27 mouse cellular contexts compared by ENCODE assay signal in genomic region chr8:13427351-13427750, GRCm38 (mm10). TPM values are rescaled to one million over a fixed set of nuclear protein-coding genes. Genes with fewer than 3 reads are reported as not detected.
DNase-seq lines count a peak whose midpoint lies in the region; ATAC-seq and TF ChIP-seq lines count a peak whose summit lies in the region.
"Had no signal": no experiment of that assay in that cellular context is flagged by ENCODE, and none has a peak within 500 bp of the region (broad histone marks: within the 10 kb centered on the region; RNA-seq: fewer than 3 reads in every experiment).

No protein-coding gene starts in this region.

- peak; percentile 61; the same call in 1 of the 2 replicates for TF ChIP-seq POLR2A in heart, adult 2 months (IDR thresholded peaks at IDR 0.05; ENCODE audit: insufficient read depth, low read depth, low read length)

- intact Hi-C loops in heart, adult 2 months (cut with DNase I): loop anchor here (5.0 kb wide), 1 partner anchor 65 kb away; the partner anchor contains the start of gene Gas6
- intact Hi-C loops in heart, postnatal 25 days (cut with DNase I): no loop called here

- no peak for TF ChIP-seq EP300 in heart, adult 2 months (IDR thresholded peaks at IDR 0.05; ENCODE audit: insufficient read depth, low read depth, low read length)

- H3K9me3 ChIP-seq in kidney, embryonic 16.5 days (ENCODE audit: low read length): no peaks in the 10 kb centered on the region
- H3K9me3 ChIP-seq: midbrain, embryonic 13.5 days; neural tube, embryonic 12.5 days had no signal

- DNase-seq in heart, adult 2 months: peak in 1 of 2 experiments; percentile 39
- DNase-seq in heart, postnatal 25 days (ENCODE audit: low spot score): no peak
- DNase-seq in kidney, adult 8-10 months: peak; percentile 12 to 16
- peak; percentile 24 for DNase-seq in thymus, postnatal 14 days
- DNase-seq in thymus, postnatal 4 days: no peak
- peak; percentile 30 to 39 for DNase-seq in lung, postnatal 4 days
- no peak for DNase-seq in left cerebral cortex, adult 11 months (ENCODE audit: low spot score)
- DNase-seq: adrenal gland, postnatal 25 days; cerebellum, adult 11-12 months; cerebellum, postnatal 14 days; embryo, embryonic 11 days; right cerebral cortex, postnatal 4 days had no signal

- H3K36me3 ChIP-seq in heart, adult 2 months (ENCODE audit: control insufficient read depth, insufficient read depth, low read length): no peaks in the 10 kb centered on the region
- no peaks in the 10 kb centered on the region for H3K36me3 ChIP-seq in kidney, embryonic 16.5 days (ENCODE audit: insufficient read depth, low read length)
- H3K36me3 ChIP-seq: midbrain, embryonic 13.5 days; neural tube, embryonic 12.5 days had no signal

- H3K79me2 ChIP-seq in heart, adult 2 months (replicated peaks; ENCODE audit: control insufficient read depth, insufficient read depth, low read length): no peaks in the 10 kb centered on the region

- H3K4me2 ChIP-seq in kidney, embryonic 16.5 days (replicated peaks; ENCODE audit: low read depth, low read length): no peak overlapping the region
- H3K4me2 ChIP-seq: midbrain, embryonic 13.5 days; neural tube, embryonic 12.5 days had no signal

- H3K9ac ChIP-seq in heart, adult 2 months (ENCODE audit: low read depth, low read length): peak overlapping the region; percentile 25; the same call in 1 of the 2 replicates
- no peak overlapping the region for H3K9ac ChIP-seq in kidney, embryonic 16.5 days (replicated peaks; ENCODE audit: low read length)
- H3K9ac ChIP-seq: liver, embryonic 14.5 days; midbrain, embryonic 13.5 days; neural tube, embryonic 12.5 days had no signal

- no peaks in the 10 kb centered on the region for H3K27me3 ChIP-seq in heart, adult 2 months (ENCODE audit: control insufficient read depth, insufficient read depth, low read length)
- no peaks in the 10 kb centered on the region for H3K27me3 ChIP-seq in kidney, embryonic 16.5 days (ENCODE audit: insufficient read depth, low read length)
- H3K27me3 ChIP-seq: midbrain, embryonic 13.5 days; neural tube, embryonic 12.5 days had no signal

- peak overlapping the region; percentile 96 for H3K27ac ChIP-seq in heart, adult 2 months
- H3K27ac ChIP-seq in kidney, embryonic 16.5 days (ENCODE audit: low read length): no peak overlapping the region
- H3K27ac ChIP-seq: liver, embryonic 14.5 days; midbrain, embryonic 13.5 days; neural tube, embryonic 12.5 days had no signal

- ATAC-seq in kidney, embryonic 16.5 days (ENCODE audit: low FRiP score, low TSS enrichment): no peak
- ATAC-seq: forebrain, embryonic 16.5 days; hindbrain, embryonic 16.5 days; midbrain, embryonic 13.5 days had no signal

- 41% methylated on average over 6 of the region's 6 CpGs for WGBS in heart, adult 2 months
- WGBS in kidney, embryonic 16.5 days: 68% methylated on average over 6 of the region's 6 CpGs

- H3K4me3 ChIP-seq in heart, adult 2 months: peak overlapping the region; percentile 30
- no peak overlapping the region for H3K4me3 ChIP-seq in kidney, embryonic 16.5 days (ENCODE audit: low read length)
- H3K4me3 ChIP-seq: midbrain, embryonic 13.5 days; neural tube, embryonic 12.5 days had no signal

- H3K4me1 ChIP-seq in heart, adult 2 months (ENCODE audit: control insufficient read depth, insufficient read depth, low read length): peaks cover 19% of the 10 kb centered on the region
- no peaks in the 10 kb centered on the region for H3K4me1 ChIP-seq in kidney, embryonic 16.5 days (ENCODE audit: insufficient read depth, low read length)
- H3K4me1 ChIP-seq: midbrain, embryonic 13.5 days; neural tube, embryonic 12.5 days had no signal

- TF ChIP-seq CTCF in heart, adult 2 months (IDR thresholded peaks at IDR 0.05): no peak

RNA-seq across cellular contexts. Expression of gene Tmem255b, which starts 7.6 kb away (rescaled TPM):
- total RNA-seq in heart, adult 2 months (2021): 1 to 10 TPM; 4.8 to 8.0 TPM
- 10.2 and 17.0 TPM in 2 replicates for polyA plus RNA-seq in heart, adult 2 months (2012; rRNA removed)
- total RNA-seq in heart, postnatal 25 days (2021): 1 to 10 TPM; 7.3 to 9.3 TPM
- 0.95 and 1.4 TPM in 2 replicates for polyA plus RNA-seq in kidney, embryonic 16.5 days (2015; fragmentation: Nextera tagmentation; extraction: Ambion mirVana)
- total RNA-seq: CH12.LX; megakaryocyte, adult 5-6 weeks; MEL had no signal
- polyA plus RNA-seq: midbrain, embryonic 13.5 days had no signal

RNA-seq across cellular contexts. Expression of gene Grk1, which starts 22.5 kb away (rescaled TPM):
- under 1 TPM; 0.05 TPM for total RNA-seq in heart, adult 2 months (2021)
- polyA plus RNA-seq in heart, adult 2 months (2012; rRNA removed): not detected in 2 replicates
- total RNA-seq in heart, postnatal 25 days (2021): under 1 TPM; 0.03 TPM
- polyA plus RNA-seq in kidney, embryonic 16.5 days (2015; fragmentation: Nextera tagmentation; extraction: Ambion mirVana): not detected in 2 replicates
- total RNA-seq: adrenal gland, postnatal 25 days; CH12.LX; gastrocnemius, postnatal 4 days; layer of hippocampus, postnatal 14 days; left cerebral cortex, postnatal 25 days had no signal
- polyA plus RNA-seq: embryonic facial prominence, embryonic 14.5 days; forebrain, embryonic 16.5 days; hindbrain, embryonic 16.5 days had no signal

RNA-seq across cellular contexts. Expression of gene Atp4b, which starts 30.7 kb away (rescaled TPM):
- total RNA-seq in heart, adult 2 months (2021): not detected
- polyA plus RNA-seq in heart, adult 2 months (2012; rRNA removed): 0.23 and 0.33 TPM in 2 replicates
- not detected for total RNA-seq in heart, postnatal 25 days (2021)
- polyA plus RNA-seq in kidney, embryonic 16.5 days (2015; fragmentation: Nextera tagmentation; extraction: Ambion mirVana): not detected in 2 replicates
- total RNA-seq: adrenal gland, postnatal 25 days; CH12.LX; gastrocnemius, postnatal 4 days; layer of hippocampus, postnatal 14 days; left cerebral cortex, postnatal 25 days; megakaryocyte, adult 5-6 weeks had no signal
- polyA plus RNA-seq: embryonic facial prominence, embryonic 14.5 days; forebrain, embryonic 16.5 days; heart, embryonic 16.5 days; hindbrain, embryonic 16.5 days; limb, embryonic 14.5 days; liver, embryonic 14.5 days; midbrain, embryonic 13.5 days; neural tube, embryonic 12.5 days had no signal

Comparison
In these comparisons a context has a peak if more than half of its experiments do, and no peak if none do; other contexts are left out.
1. DNase-seq: peak in kidney, adult 8-10 months (2 of 2), thymus, postnatal 14 days (single experiment) and lung, postnatal 4 days (2 of 2); none in heart, postnatal 25 days (single experiment), thymus, postnatal 4 days (single experiment) and left cerebral cortex, adult 11 months (single experiment).